Mouse (Mus musculus) kidney, postnatal 0 days (tissue): Measurements from ENCODE around the gene Hist1h2bh. TPM values are rescaled to one million over a fixed set of nuclear protein-coding genes. Genes with fewer than 3 reads are reported as not detected.
A peak's percentile ranks its signal among the peaks of the same experiment; 100 is the strongest.

ENCODE experiments used
- ATAC-seq: fragments of 200-750 bp; cut with Nextera tagmentation; replicated peaks from 2 replicates; pipeline ENCODE4 v1.8.0; 2017; ENCODE audit warnings: low read depth, moderate number of reproducible peaks, moderate TSS enrichment, moderate library complexity; ENCODE audit not compliant: low FRiP score
- DNase-seq: peaks from one replicate; pipeline ENCODE4 v3.0.0-alpha.2; 2016; ENCODE audit warnings: low spot score
- H3K27ac ChIP-seq: fragments of 300-500 bp; sonication (generic); 2 replicates; pipeline ENCODE4 v1.5.1; 2014; ENCODE audit warnings: mild to moderate bottlenecking
- H3K27me3 ChIP-seq: fragments of 300-500 bp; sonication (generic); 2 replicates; pipeline ENCODE4 v1.6.1; 2014; ENCODE audit warnings: low read length, mixed read lengths; ENCODE audit not compliant: insufficient read depth
- H3K36me3 ChIP-seq: fragments of 300-500 bp; sonication (generic); 2 replicates; pipeline ENCODE4 v1.6.1; 2014; ENCODE audit warnings: low read length, mixed read lengths; ENCODE audit not compliant: insufficient read depth
- H3K4me1 ChIP-seq: fragments of 300-500 bp; sonication (generic); replicated peaks from 2 replicates; pipeline ENCODE4 v1.6.1; 2014; ENCODE audit warnings: antibody characterized with exemption, low read length, mixed read lengths; ENCODE audit not compliant: insufficient read depth
- H3K4me2 ChIP-seq: fragments of 300-500 bp; sonication (generic); 2 replicates; pipeline ENCODE4 v1.6.1; 2014; ENCODE audit warnings: mild to moderate bottlenecking, low read length, moderate library complexity, mixed read lengths
- H3K4me3 ChIP-seq: fragments of 300-500 bp; sonication (generic); replicated peaks from 2 replicates; pipeline ENCODE4 v1.5.1; 2014; ENCODE audit warnings: low read depth, low read length
- H3K9ac ChIP-seq: fragments of 300-500 bp; sonication (generic); 2 replicates; pipeline ENCODE4 v1.6.1; 2014; ENCODE audit warnings: low read depth, low read length
- H3K9me3 ChIP-seq: fragments of 300-500 bp; sonication (generic); replicated peaks from 2 replicates; pipeline ENCODE4 v1.6.1; 2016; ENCODE audit warnings: low read length, inconsistent platforms, mixed read lengths
- CTCF ChIP-seq: IDR thresholded peaks from 2 replicates; pipeline ENCODE4 v1.5.1; 2016; ENCODE audit warnings: antibody characterized with exemption, low read depth, mild to moderate bottlenecking, moderate library complexity
- WGBS: fragments of 180-500 bp; shearing (Covaris S2); extraction: QIAGEN DNeasy Blood & Tissue Kit; methylation state at CpG from one replicate; pipeline ENCODE4 v1.1.7; 2014; 5-methylcytosine and 5-hydroxymethylcytosine counted together
- polyA plus RNA-seq: library from polyadenylated mRNA; unstranded; fragments of >200 nt; fragmentation: Nextera tagmentation; extraction: Ambion mirVana; gene quantifications from 2 replicates; pipeline ENCODE4 v1.2.1, GENCODE M21; 2015

Hist1h2bh gene
- polyA plus RNA-seq, 1 experiment from 2014 or later, result 0.37 TPM

GRCm38 (mm10) chr13:23532262-23533075, 10.7 kb downstream of the Hist1h2bh start:
- Histone ChIP-seq H3K4me2 (peak overlapping the region; percentile 70), H3K27ac (peak overlapping the region; percentile 97), H3K4me3 (peak overlapping the region; percentile 49), H3K9ac (peak overlapping the region; percentile 78; the same call in 1 of the 2 replicates), H3K4me1 (peaks cover 13% of the 10 kb centered on the region), H3K27me3 (no peaks in the 10 kb centered on the region), H3K36me3 (no peaks in the 10 kb centered on the region), H3K9me3 (no peaks in the 10 kb centered on the region)
- no peak for TF ChIP-seq CTCF
- DNase-seq, result no peak
- ATAC-seq, result no peak
- WGBS, result 12% methylated on average over 9 of the region's 9 CpGs

GRCm38 (mm10) chr13:23530901-23531875, 12.0 kb downstream of the Hist1h2bh start, which contains the start of gene Hist1h4h:
Gene Hist1h4h, plus strand, starts transcription at chr13:23531050.
- peak within 1 kb of the TSS; percentile 49 for H3K4me3 ChIP-seq
- WGBS, result under 1% methylated on average over 54 of the region's 70 CpGs
- H3K36me3 ChIP-seq, result no peaks in the 10 kb centered on the region
- peaks cover 9% of the 10 kb centered on the region for H3K4me1 ChIP-seq
- no peaks in the 10 kb centered on the region for H3K27me3 ChIP-seq
- H3K4me2 ChIP-seq, result peak within 1 kb of the TSS; percentile 70
- peak within 1 kb of the TSS; percentile 97 for H3K27ac ChIP-seq
- ATAC-seq (peak; percentile 84), DNase-seq (peak; percentile 98)
- no peaks in the 10 kb centered on the region for H3K9me3 ChIP-seq
- TF ChIP-seq CTCF, result no peak
- peak within 1 kb of the TSS; percentile 78 for H3K9ac ChIP-seq

- Histone ChIP-seq H3K27ac (peak overlapping the region; percentile 97), H3K4me2 (peak overlapping the region; percentile 70), H3K4me3 (peak overlapping the region; percentile 49), H3K27me3 (no peaks in the 10 kb centered on the region), H3K9ac (peak overlapping the region; percentile 78), H3K36me3 (no peaks in the 10 kb centered on the region), H3K4me1 (peaks cover 9% of the 10 kb centered on the region), H3K9me3 (no peaks in the 10 kb centered on the region)
- TF ChIP-seq CTCF, result no peak
- DNase-seq, result peak; percentile 72
- ATAC-seq, result no peak
- WGBS, result under 1% methylated on average over 20 of the region's 20 CpGs
These were observed 12.9 kb downstream of the Hist1h2bh start for GRCm38 (mm10) chr13:23530181-23530900.

- no peaks in the 10 kb centered on the region for H3K27me3 ChIP-seq
- H3K36me3 ChIP-seq, result no peaks in the 10 kb centered on the region
- WGBS, result 12% methylated on average over 2 of the region's 2 CpGs
- no peak for TF ChIP-seq CTCF
- no peaks in the 10 kb centered on the region for H3K9me3 ChIP-seq
- DNase-seq (peak; percentile 37), ATAC-seq (no peak)
- no peak overlapping the region for H3K9ac ChIP-seq
- peak overlapping the region; percentile 97; the same call in 1 of the 2 replicates for H3K27ac ChIP-seq
- peaks cover 9% of the 10 kb centered on the region for H3K4me1 ChIP-seq
- H3K4me2 ChIP-seq, result peak overlapping the region; percentile 70
- H3K4me3 ChIP-seq, result peak overlapping the region; percentile 49
These were observed 13.6 kb downstream of the Hist1h2bh start for GRCm38 (mm10) chr13:23529480-23530165.

- Histone ChIP-seq H3K27ac (peak overlapping the region; percentile 6; the same call in 1 of the 2 replicates), H3K4me1 (peaks cover 9% of the 10 kb centered on the region), H3K36me3 (no peaks in the 10 kb centered on the region), H3K4me2 (peak overlapping the region; percentile 70; the same call in 1 of the 2 replicates), H3K9ac (no peak overlapping the region), H3K9me3 (no peaks in the 10 kb centered on the region), H3K27me3 (no peaks in the 10 kb centered on the region), H3K4me3 (no peak overlapping the region)
- DNase-seq, result peak; percentile 77
- TF ChIP-seq CTCF, result no peak
- 44% methylated on average over 5 of the region's 5 CpGs for WGBS
- no peak; the same call in 1 of the 2 replicates for ATAC-seq
These were observed 14.2 kb downstream of the Hist1h2bh start for GRCm38 (mm10) chr13:23529005-23529404.
